Mouse (Mus musculus) cerebellum, adult 9-11 months (tissue): ENCODE measurements at regions not wholly inside any gene's neighbourhood (a gene's known extent, or its start where the extent isn't known, plus 50 kb on each side); places are given as distances from the start of the nearest gene placed in this dataset.

Experiments used
- DNase-seq: peaks from one replicate; pipeline ENCODE4 v3.0.0; 2022

GRCm38 (mm10) chr17:45235401-45235800, 198.1 kb downstream of the Cdc5l start:
- no peak for DNase-seq

- DNase-seq = no peak
Observed at GRCm38 (mm10) chr17:45232874-45233273, 200.7 kb downstream of the Cdc5l start.

GRCm38 (mm10) chr17:45227190-45227589, 206.3 kb downstream of the Cdc5l start:
- DNase-seq = no peak

GRCm38 (mm10) chr17:45226486-45226885, 207.1 kb downstream of the Cdc5l start:
- no peak for DNase-seq

- no peak for DNase-seq
Observed at GRCm38 (mm10) chr17:45221625-45222024, 211.9 kb downstream of the Cdc5l start.

- DNase-seq = no peak
Observed at GRCm38 (mm10) chr17:45217126-45217525, 216.4 kb downstream of the Cdc5l start.

GRCm38 (mm10) chr17:45215067-45216049, 218.2 kb downstream of the Cdc5l start:
- DNase-seq = no peak

- DNase-seq = no peak
Observed at GRCm38 (mm10) chr17:45210984-45211383, 222.6 kb downstream of the Cdc5l start.

- DNase-seq = no peak
Observed at GRCm38 (mm10) chr17:45209387-45209663, 224.2 kb downstream of the Cdc5l start.

GRCm38 (mm10) chr17:45208596-45209386, 224.7 kb downstream of the Cdc5l start:
- DNase-seq = no peak

- DNase-seq = no peak
Observed at GRCm38 (mm10) chr17:45195779-45196178, 237.8 kb downstream of the Cdc5l start.

GRCm38 (mm10) chr17:45194786-45195281, 238.7 kb downstream of the Cdc5l start:
- DNase-seq = no peak

GRCm38 (mm10) chr17:45193456-45194025, 240.0 kb downstream of the Cdc5l start:
- DNase-seq = no peak

GRCm38 (mm10) chr17:45187402-45187801, 246.1 kb downstream of the Cdc5l start:
- no peak for DNase-seq

GRCm38 (mm10) chr17:45176340-45176739, 257.2 kb downstream of the Cdc5l start:
- DNase-seq = no peak

- DNase-seq = no peak
Observed at GRCm38 (mm10) chr17:45169257-45169994, 264.1 kb downstream of the Cdc5l start.
